Mouse (Mus musculus) kidney, adult 2 months (tissue): ENCODE results near the gene Zfp385a. TPM values are rescaled to one million over a fixed set of nuclear protein-coding genes. Genes with fewer than 3 reads are reported as not detected.
A peak's percentile ranks its signal among the peaks of the same experiment; 100 is the strongest.

Source experiments
- DNase-seq: peaks from one replicate; pipeline ENCODE4 v3.0.0; 2021
- H3K27ac ChIP-seq: fragments of 200-500 bp; 2 replicates; pipeline ENCODE4 v1.5.1; 2012; ENCODE audit warnings: low read depth, low read length, control low read depth, inconsistent platforms; ENCODE audit not compliant: insufficient read depth
- H3K27me3 ChIP-seq: fragments of 200-500 bp; replicated peaks from 2 replicates; pipeline ENCODE4 v1.6.1; 2012; ENCODE audit warnings: mild to moderate bottlenecking, moderate library complexity, low read length, inconsistent platforms; ENCODE audit not compliant: control insufficient read depth, insufficient read depth
- H3K36me3 ChIP-seq: fragments of 200-500 bp; 2 replicates; pipeline ENCODE4 v1.6.1; 2012; ENCODE audit warnings: mild to moderate bottlenecking, moderate library complexity, low read length, inconsistent platforms; ENCODE audit not compliant: control insufficient read depth, insufficient read depth
- H3K4me1 ChIP-seq: fragments of 200-500 bp; 2 replicates; pipeline ENCODE4 v1.6.1; 2011; ENCODE audit warnings: low read length; ENCODE audit not compliant: control insufficient read depth, insufficient read depth
- H3K4me3 ChIP-seq: fragments of 200-500 bp; 2 replicates; pipeline ENCODE4 v1.5.1; 2011; ENCODE audit warnings: mild to moderate bottlenecking, low read depth, low read length, control low read depth; ENCODE audit not compliant: insufficient read depth
- CTCF ChIP-seq: fragments of 200-500 bp; conservative IDR thresholded peaks from 2 replicates; pipeline ENCODE4 v1.5.1; 2011; ENCODE audit warnings: low read depth, mild to moderate bottlenecking, control low read depth, low read length, moderate library complexity, mixed read lengths; ENCODE audit not compliant: insufficient read depth, insufficient read length
- POLR2A ChIP-seq: fragments of 200-500 bp; IDR thresholded peaks from one replicate; pipeline ENCODE4 v1.6.1; 2011; ENCODE audit warnings: low read depth, low read length, control low read depth
- WGBS: fragments of 180-500 bp; shearing (Covaris S2); methylation state at CpG from one replicate; pipeline ENCODE4 v1.1.7; 2018; 5-methylcytosine and 5-hydroxymethylcytosine counted together
- polyA plus RNA-seq: library from polyadenylated mRNA; depleted of rRNA; stranded (reverse); fragments of >200 nt; gene quantifications from 2 replicates; pipeline ENCODE4 v1.2.3, GENCODE M21; 2012

The Zfp385a gene
- polyA plus RNA-seq, 1 experiment: 6.1 TPM

DNA sequence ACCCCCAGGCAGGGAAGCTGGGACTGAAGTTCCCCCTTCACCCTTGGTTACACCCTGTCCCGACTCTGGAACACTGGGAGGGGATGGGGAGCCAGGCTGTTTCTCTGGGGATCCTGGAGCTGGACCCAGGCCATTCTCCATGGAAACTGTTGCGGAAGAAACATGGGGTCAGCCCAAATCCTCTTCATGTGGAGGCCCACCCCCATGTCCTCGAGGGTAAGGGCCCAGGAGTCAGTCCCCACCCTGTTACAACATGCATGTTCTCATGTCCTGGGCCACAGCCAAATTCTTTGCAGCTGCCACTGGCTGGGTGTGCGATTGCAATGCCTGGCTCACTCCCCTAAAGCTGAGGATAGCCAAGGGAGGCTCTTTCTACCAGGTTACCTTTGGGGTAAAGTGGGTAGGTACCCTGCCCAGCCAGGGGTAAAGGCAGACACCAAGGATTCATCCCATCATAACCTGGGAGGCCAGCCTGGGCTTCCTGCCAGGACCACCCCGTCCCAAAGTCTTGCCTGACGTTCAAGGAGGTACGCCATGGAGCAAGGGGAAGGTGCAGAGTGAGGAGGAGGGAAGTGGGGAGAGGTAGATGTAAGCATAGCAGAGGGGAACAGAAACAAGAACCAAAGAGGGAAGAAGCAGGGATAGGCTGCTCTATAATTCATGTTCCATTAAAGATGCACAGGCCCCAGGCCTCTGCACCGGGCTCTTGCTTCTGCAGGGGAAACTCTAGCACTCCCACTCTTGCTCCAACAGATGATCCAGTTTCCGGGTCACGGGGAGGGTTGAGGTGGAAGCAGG, 23.7 kb downstream of the Zfp385a start:
- DNase-seq: no peak
- 78% methylated on average over 10 of the region's 10 CpGs for WGBS
- Histone ChIP-seq H3K4me3 (no peak overlapping the region), H3K27ac (no peak overlapping the region), H3K4me1 (peaks cover 2% of the 10 kb centered on the region; the same call in 1 of the 2 replicates), H3K36me3 (no peaks in the 10 kb centered on the region), H3K27me3 (no peaks in the 10 kb centered on the region)
- TF ChIP-seq POLR2A (no peak), CTCF (no peak)

DNA sequence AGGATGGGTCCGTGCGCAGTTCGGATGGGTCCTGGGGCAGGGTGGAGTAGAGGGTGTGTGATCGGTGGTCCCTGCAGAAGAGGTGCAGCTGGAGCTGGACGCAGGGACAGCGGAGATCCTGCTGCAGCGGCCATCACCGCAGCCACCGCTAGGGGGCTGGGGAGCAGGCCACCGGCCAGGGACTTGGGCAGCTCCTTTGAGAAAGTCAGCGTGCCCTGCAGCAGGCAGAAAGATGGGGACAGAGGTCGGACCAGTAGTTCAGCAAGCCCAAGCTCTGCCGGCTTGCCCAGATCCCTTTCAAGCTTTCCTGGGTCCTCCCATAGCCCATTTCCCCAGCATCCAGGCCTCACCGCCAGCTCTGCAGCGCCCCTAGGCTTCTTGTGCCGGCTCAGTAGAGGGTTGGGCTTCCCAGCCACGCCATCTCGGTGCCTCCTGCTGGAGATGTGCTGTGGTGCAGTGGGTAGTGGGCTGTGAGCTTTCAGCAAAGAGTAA, 24.8 kb downstream of the Zfp385a start:
- Histone ChIP-seq H3K4me3 (peak overlapping the region; percentile 19), H3K27me3 (no peaks in the 10 kb centered on the region), H3K27ac (no peak overlapping the region), H3K36me3 (no peaks in the 10 kb centered on the region), H3K4me1 (peaks cover 2% of the 10 kb centered on the region; the same call in 1 of the 2 replicates)
- peak; percentile 82 for DNase-seq
- WGBS: 7% methylated on average over 18 of the region's 18 CpGs
- TF ChIP-seq POLR2A (no peak), CTCF (peak; percentile 72)

DNA sequence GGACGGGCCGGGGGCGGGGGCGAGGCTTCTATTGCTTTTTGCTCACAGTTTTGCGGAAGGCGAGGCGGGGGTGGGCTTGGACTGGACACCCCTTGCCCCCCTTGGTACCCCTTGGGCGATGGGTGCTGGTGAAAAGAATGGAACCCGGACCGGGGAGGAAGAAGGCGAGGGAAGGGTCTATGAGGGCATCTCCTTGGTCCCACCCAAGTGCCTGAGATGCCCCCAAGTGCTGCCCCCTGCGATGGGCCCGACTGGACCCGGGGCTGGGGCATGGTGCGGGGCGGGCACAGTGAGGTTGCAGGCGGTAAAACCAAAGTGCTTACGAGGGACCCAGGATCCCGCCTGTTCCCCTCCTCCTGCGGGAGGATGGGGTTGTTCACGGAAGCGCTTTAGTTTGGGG, 25.7 kb downstream of the Zfp385a start:
- no peak overlapping the region for H3K4me3 ChIP-seq
- H3K27ac ChIP-seq: no peak overlapping the region
- TF ChIP-seq CTCF: no peak
- no peak for TF ChIP-seq POLR2A
- no peaks in the 10 kb centered on the region for H3K36me3 ChIP-seq
- H3K27me3 ChIP-seq: no peaks in the 10 kb centered on the region
- 60% methylated on average over 22 of the region's 22 CpGs for WGBS
- no peak for DNase-seq
- H3K4me1 ChIP-seq: peaks cover 2% of the 10 kb centered on the region; the same call in 1 of the 2 replicates

DNA sequence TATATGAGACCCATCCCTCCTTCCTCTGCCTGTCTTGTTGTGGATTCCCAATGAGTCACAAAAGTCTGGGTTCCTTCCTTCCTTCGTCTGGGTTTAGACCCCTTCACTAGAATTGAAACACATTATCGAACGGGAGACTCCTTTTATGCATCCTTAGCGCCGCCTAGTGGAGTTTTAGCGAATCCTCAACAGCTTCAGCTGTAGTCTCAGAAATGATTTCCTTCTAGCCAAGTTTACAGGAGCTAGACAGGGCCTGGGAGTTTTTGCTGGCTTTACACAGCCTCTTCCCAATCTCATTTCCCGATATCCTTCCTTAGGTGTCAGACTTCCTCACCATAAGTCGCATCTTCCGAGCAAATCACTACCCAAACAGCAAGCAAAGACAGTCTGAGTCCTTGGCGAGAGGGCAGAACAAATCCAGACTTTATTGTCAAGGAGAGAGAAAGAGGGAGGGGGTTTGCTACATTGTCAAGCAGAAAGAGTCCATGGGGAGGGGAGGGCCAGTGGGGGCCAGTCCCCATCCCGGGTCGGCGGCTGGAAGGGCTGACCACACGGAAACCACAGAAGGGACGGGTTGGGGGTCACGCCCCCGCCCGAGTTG, 26.3 kb downstream of the Zfp385a start:
- no peak overlapping the region for H3K27ac ChIP-seq
- WGBS: 26% methylated on average over 18 of the region's 18 CpGs
- no peaks in the 10 kb centered on the region for H3K36me3 ChIP-seq
- peaks cover 2% of the 10 kb centered on the region; the same call in 1 of the 2 replicates for H3K4me1 ChIP-seq
- TF ChIP-seq CTCF (peak; percentile 52), POLR2A (no peak)
- peak; percentile 76 for DNase-seq
- H3K27me3 ChIP-seq: no peaks in the 10 kb centered on the region
- no peak overlapping the region for H3K4me3 ChIP-seq

DNA sequence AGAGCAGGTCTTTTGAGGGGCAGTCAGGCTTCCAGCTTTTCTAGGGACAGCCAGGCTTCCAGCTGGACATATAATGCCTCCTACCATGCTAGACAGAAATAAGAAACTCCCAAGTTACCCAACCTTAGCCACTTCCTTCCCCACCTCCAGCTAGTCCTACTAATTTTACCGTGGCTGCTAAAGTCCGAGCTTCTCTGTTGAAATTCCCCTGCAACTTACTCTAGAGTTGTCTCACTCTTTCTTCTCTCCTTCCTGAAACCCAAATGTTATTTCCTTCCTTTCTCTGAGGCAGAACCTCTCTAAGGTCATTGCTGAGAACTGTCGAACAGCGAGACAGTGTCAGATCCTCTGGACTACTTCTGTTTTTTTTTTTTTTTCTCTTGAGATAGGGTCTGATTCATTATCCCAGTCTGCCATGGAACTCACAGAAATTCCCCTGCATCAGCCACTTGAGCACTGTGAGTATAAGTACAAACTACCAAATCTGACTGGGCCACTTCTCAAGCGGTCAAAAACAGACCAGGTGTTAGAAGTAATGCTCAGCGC, 29.5 kb downstream of the Zfp385a start, which contains the start of gene Gpr84:
Gene Gpr84 (minus strand): TSS at position 248 of the 546 bp plus-strand sequence.
- Histone ChIP-seq H3K36me3 (no peaks in the 10 kb centered on the region), H3K4me3 (no peak within 1 kb of the TSS), H3K4me1 (peaks cover 22% of the 10 kb centered on the region; the same call in 1 of the 2 replicates), H3K27ac (no peak within 1 kb of the TSS), H3K27me3 (no peaks in the 10 kb centered on the region)
- WGBS: 65% methylated on average over 6 of the region's 6 CpGs
- DNase-seq: no peak
- no peak for TF ChIP-seq CTCF
- TF ChIP-seq POLR2A: no peak

DNA sequence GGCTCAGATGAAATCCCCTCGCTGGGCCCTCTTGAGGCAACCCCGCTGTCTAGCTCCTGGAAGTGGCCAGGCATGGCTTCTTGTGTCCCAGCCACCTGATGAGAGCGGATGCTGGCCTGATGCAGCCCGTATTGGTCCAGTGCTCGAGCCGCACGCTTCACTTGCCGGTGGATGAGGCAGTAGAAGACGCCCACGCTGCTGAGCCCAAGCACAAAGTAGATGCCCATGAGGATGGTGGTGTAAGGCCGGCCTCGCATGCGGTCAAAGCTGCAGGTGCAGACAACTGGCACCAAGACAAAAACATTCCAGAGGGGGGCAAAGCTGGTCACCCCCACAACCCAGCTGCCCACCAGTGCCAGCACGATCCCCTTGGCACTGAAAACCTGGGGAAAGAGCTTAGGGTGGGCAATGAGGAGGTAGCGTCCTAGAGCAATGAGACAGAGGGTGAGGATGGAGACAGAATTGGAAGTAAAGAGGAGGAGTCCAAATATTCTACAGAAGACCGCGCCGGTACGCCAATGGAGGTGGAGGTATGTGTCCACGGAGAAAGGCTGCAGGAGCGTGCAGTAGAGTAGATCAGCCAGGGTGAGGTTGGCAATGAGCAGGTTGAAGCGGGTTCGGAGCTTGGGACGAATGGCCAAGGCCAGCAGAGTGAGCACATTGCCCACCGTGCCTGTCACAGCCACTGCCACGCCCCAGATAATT, 30.9 kb downstream of the Zfp385a start:
- no peak for DNase-seq
- Histone ChIP-seq H3K36me3 (no peaks in the 10 kb centered on the region), H3K4me3 (no peak overlapping the region), H3K27me3 (no peaks in the 10 kb centered on the region), H3K27ac (no peak overlapping the region), H3K4me1 (peaks cover 28% of the 10 kb centered on the region)
- 74% methylated on average over 26 of the region's 26 CpGs for WGBS
- no peak for TF ChIP-seq CTCF
- TF ChIP-seq POLR2A: no peak
